Mouse (Mus musculus) hindbrain, embryonic 16.5 days (tissue): ENCODE measurements around the gene Pinlyp. TPM values are rescaled to one million over a fixed set of nuclear protein-coding genes. Genes with fewer than 3 reads are reported as not detected.

Experiments
- ATAC-seq: fragments of 200-750 bp; cut with Nextera tagmentation; 2 replicates; pipeline ENCODE4 v1.8.0; 2017; ENCODE audit warnings: moderate TSS enrichment, moderate library complexity
- H3K27ac ChIP-seq: fragments of 300-500 bp; sonication (generic); 2 replicates; pipeline ENCODE4 v1.5.1; 2014; ENCODE audit warnings: low read depth, mild to moderate bottlenecking, control low read depth, low read length, moderate library complexity
- H3K27me3 ChIP-seq: fragments of 300-500 bp; sonication (generic); replicated peaks from 2 replicates; pipeline ENCODE4 v1.6.1; 2014; ENCODE audit warnings: low read length; ENCODE audit not compliant: control insufficient read depth, insufficient read depth
- H3K36me3 ChIP-seq: fragments of 300-500 bp; sonication (generic); 2 replicates; pipeline ENCODE4 v1.6.1; 2014; ENCODE audit warnings: mild to moderate bottlenecking, low read length, moderate library complexity, mixed read lengths; ENCODE audit not compliant: control insufficient read depth, insufficient read depth
- H3K4me1 ChIP-seq: fragments of 300-500 bp; sonication (generic); 2 replicates; pipeline ENCODE4 v1.6.1; 2014; ENCODE audit warnings: low read depth, low read length; ENCODE audit not compliant: control insufficient read depth, insufficient read depth
- H3K4me2 ChIP-seq: fragments of 300-500 bp; sonication (generic); 2 replicates; pipeline ENCODE4 v1.6.1; 2014; ENCODE audit warnings: mild to moderate bottlenecking, low read length, control low read depth, moderate library complexity
- H3K4me3 ChIP-seq: fragments of 300-500 bp; sonication (generic); 2 replicates; pipeline ENCODE4 v1.5.1; 2014; ENCODE audit warnings: mild to moderate bottlenecking, low read length, control low read depth, moderate library complexity
- H3K9ac ChIP-seq: fragments of 300-500 bp; sonication (generic); 2 replicates; pipeline ENCODE4 v1.6.1; 2014; ENCODE audit warnings: low read depth, mild to moderate bottlenecking, control low read depth, low read length, moderate library complexity
- H3K9me3 ChIP-seq: fragments of 300-500 bp; sonication (generic); 2 replicates; pipeline ENCODE4 v1.6.1; 2014; ENCODE audit warnings: mild to moderate bottlenecking, low read length, moderate library complexity; ENCODE audit not compliant: control insufficient read depth
- WGBS: fragments of 180-500 bp; shearing (Covaris S2); extraction: QIAGEN DNeasy Blood & Tissue Kit; methylation state at CpG from one replicate; pipeline ENCODE4 v1.1.7; 2014; 5-methylcytosine and 5-hydroxymethylcytosine counted together
- polyA plus RNA-seq: library from polyadenylated mRNA; unstranded; fragments of >200 nt; fragmentation: Nextera tagmentation; extraction: Ambion mirVana; gene quantifications from 2 replicates; pipeline ENCODE4 v1.2.1, GENCODE M21; 2015

Gene Pinlyp
- not detected in 2 replicates for polyA plus RNA-seq

- Histone ChIP-seq H3K9ac (peak within 1 kb of the TSS; percentile 91), H3K4me1 (peaks cover 14% of the 10 kb centered on the region), H3K36me3 (peaks cover 3% of the 10 kb centered on the region; the same call in 1 of the 2 replicates), H3K4me2 (peak within 1 kb of the TSS; percentile 73), H3K27me3 (no peaks in the 10 kb centered on the region), H3K4me3 (peak within 1 kb of the TSS; percentile 85), H3K27ac (peak within 1 kb of the TSS; percentile 77), H3K9me3 (no peaks in the 10 kb centered on the region)
- 33% methylated on average over 13 of the region's 13 CpGs for WGBS
- 0 out of 2 replicates have a peak, but pooled peaks have one; percentile 31 for ATAC-seq
These were observed at the start of gene Pinlyp, which contains the start of gene Xrcc1 for GRCm38 (mm10) chr7:24546068-24546614. Pinlyp (minus strand) TSS chr7:24546118. Xrcc1 (plus strand) TSS chr7:24546289.

DNA sequence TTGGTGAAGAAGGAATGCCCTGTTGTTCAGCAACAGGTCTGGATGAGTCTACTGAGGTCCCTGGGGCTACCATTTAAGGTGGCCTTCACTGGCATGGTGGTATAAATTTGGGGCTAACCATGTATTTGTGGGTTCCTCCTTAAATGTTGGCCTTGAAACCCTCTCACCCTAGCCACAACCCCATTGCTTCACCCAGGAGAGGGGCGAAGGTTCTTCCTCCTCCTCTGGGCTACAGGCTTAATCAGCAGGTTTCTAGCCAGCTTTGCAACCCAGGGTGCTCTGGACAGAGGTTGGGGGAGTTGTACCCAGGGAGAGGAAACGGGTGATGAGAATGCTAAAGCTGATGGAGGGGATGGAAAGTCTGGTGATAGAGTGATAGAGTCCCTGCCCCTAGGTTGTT, 49.5 kb upstream of the Pinlyp start:
- Histone ChIP-seq H3K27ac (no peak overlapping the region), H3K9ac (no peak overlapping the region), H3K4me1 (peaks cover 13% of the 10 kb centered on the region), H3K9me3 (no peaks in the 10 kb centered on the region), H3K36me3 (no peaks in the 10 kb centered on the region), H3K4me2 (no peak overlapping the region), H3K27me3 (no peaks in the 10 kb centered on the region), H3K4me3 (no peak overlapping the region)
- ATAC-seq = no peak
- 86% methylated on average over 2 of the region's 2 CpGs for WGBS

DNA sequence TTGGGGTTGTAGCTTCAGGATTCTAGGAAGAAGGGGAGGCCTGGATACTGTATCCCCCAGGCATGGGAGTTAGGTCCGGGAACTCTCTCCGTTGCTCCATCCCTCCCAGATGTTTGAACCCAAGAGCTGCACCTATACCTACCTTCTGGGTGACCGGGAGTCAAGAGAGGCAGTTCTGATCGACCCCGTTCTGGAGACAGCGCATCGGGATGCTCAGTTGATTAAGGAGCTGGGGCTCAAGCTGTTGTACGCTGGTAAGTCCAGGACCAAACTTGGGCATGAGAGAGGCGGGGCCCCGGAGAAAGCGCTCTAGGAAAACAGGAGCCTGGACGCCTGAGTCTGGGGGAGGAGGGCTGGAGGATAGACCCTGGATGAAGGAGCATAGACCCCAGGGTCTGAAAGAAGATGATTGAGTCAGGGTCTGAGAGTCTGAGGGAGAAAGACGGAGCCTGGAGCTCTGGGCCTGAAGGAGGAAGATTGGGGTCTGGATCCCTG, 48.4 kb upstream of the Pinlyp start:
- ATAC-seq = peak; percentile 3; the same call in 1 of the 2 replicates
- no peaks in the 10 kb centered on the region for H3K27me3 ChIP-seq
- 8% methylated on average over 13 of the region's 13 CpGs for WGBS
- H3K27ac ChIP-seq = no peak overlapping the region
- no peaks in the 10 kb centered on the region for H3K9me3 ChIP-seq
- peaks cover 13% of the 10 kb centered on the region for H3K4me1 ChIP-seq
- peak overlapping the region; percentile 71 for H3K4me3 ChIP-seq
- peak overlapping the region; percentile 75 for H3K4me2 ChIP-seq
- peak overlapping the region; percentile 82 for H3K9ac ChIP-seq
- H3K36me3 ChIP-seq = no peaks in the 10 kb centered on the region

- WGBS = 3% methylated on average over 37 of the region's 39 CpGs
- ATAC-seq = peak; percentile 88
- H3K36me3 ChIP-seq = no peaks in the 10 kb centered on the region
These were observed 47.8 kb upstream of the Pinlyp start for GRCm38 (mm10) chr7:24593621-24594308.

DNA sequence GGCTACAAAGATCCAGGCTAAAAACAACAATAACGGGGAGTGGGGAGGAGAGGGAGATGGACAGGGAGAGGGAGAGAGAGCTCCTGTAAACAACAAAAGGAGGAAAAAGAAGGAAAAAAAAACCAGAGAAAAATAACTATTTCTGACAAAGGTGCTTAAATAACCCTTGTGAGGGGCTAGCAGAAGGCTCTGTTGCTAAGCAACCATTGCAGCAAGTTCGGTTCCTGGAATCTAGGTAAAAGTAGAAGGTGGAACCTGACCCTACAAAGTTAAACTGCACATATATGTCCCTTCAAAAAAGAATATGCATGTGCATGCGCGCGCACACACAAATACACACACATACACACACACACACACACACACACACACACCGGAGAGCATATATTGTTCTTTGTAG, 46.9 kb upstream of the Pinlyp start:
- 82% methylated on average over 6 of the region's 6 CpGs for WGBS
- H3K9ac ChIP-seq = no peak overlapping the region
- H3K36me3 ChIP-seq = no peaks in the 10 kb centered on the region
- peaks cover 13% of the 10 kb centered on the region for H3K4me1 ChIP-seq
- no peak overlapping the region for H3K4me2 ChIP-seq
- no peaks in the 10 kb centered on the region for H3K27me3 ChIP-seq
- no peak overlapping the region for H3K27ac ChIP-seq
- ATAC-seq = no peak
- no peak overlapping the region for H3K4me3 ChIP-seq
- H3K9me3 ChIP-seq = no peaks in the 10 kb centered on the region

More at GRCm38 (mm10) chr7:24593621-24594308, 47.8 kb upstream of the Pinlyp start:
- H3K4me3 ChIP-seq = peak overlapping the region; percentile 71
- peaks cover 13% of the 10 kb centered on the region for H3K4me1 ChIP-seq
- no peaks in the 10 kb centered on the region for H3K27me3 ChIP-seq
- no peaks in the 10 kb centered on the region for H3K9me3 ChIP-seq
- H3K27ac ChIP-seq = no peak overlapping the region
- peak overlapping the region; percentile 75 for H3K4me2 ChIP-seq
- H3K9ac ChIP-seq = peak overlapping the region; percentile 82

GRCm38 (mm10) chr7:24592163-24592562, 46.2 kb upstream of the Pinlyp start:
- no peaks in the 10 kb centered on the region for H3K9me3 ChIP-seq
- H3K27me3 ChIP-seq = no peaks in the 10 kb centered on the region
- WGBS = 51% methylated on average over 4 of the region's 4 CpGs
- H3K27ac ChIP-seq = no peak overlapping the region
- peaks cover 16% of the 10 kb centered on the region for H3K4me1 ChIP-seq
- ATAC-seq = no peak
- H3K4me2 ChIP-seq = no peak overlapping the region
- no peak overlapping the region for H3K9ac ChIP-seq
- H3K4me3 ChIP-seq = no peak overlapping the region
- H3K36me3 ChIP-seq = no peaks in the 10 kb centered on the region

DNA sequence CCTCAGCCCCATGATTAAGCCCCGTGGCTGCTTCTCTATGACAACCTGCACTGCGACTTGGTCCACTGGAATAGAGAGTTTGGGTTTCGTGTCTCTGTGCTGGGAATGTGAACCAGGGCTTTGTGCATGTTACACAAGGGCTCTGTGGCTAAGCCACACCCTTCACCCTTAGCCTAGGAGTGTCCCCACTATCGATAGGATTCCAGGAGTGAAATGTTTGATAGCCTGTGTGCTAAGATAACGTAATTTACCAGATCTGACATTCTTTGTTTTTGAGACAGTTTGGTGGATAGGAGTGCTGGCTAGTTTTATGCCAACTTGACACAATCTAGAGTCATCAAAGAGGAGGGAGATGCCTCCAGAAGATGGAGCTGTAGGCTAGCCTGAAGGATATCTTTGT, 45.8 kb upstream of the Pinlyp start:
- no peaks in the 10 kb centered on the region for H3K36me3 ChIP-seq
- no peak overlapping the region for H3K4me2 ChIP-seq
- H3K9ac ChIP-seq = no peak overlapping the region
- 68% methylated on average over 5 of the region's 5 CpGs for WGBS
- H3K9me3 ChIP-seq = no peaks in the 10 kb centered on the region
- no peak overlapping the region for H3K4me3 ChIP-seq
- no peak overlapping the region for H3K27ac ChIP-seq
- no peaks in the 10 kb centered on the region for H3K27me3 ChIP-seq
- peaks cover 16% of the 10 kb centered on the region for H3K4me1 ChIP-seq
- no peak for ATAC-seq

DNA sequence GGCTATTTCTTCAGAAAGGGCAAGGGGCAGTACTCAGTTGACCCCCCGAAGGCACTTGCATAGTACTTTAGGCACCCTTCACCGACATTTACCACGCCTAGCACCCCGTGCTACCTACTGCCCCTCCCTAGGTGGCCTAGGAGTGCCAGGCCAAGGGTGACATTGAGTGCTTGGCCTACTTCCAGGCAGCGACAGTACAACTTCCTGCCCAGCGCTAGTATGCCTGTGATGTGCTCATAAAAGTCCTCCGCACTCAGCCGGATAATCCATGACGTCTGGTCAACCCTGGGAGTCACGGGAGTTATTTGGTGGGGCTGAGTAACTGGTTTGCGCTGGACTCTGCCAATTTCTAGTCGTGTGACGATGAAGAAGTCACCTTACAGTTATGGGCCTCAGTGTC, 42.4 kb upstream of the Pinlyp start:
- Histone ChIP-seq H3K4me2 (no peak overlapping the region), H3K9ac (no peak overlapping the region), H3K27ac (no peak overlapping the region), H3K27me3 (peaks cover 8% of the 10 kb centered on the region), H3K4me3 (no peak overlapping the region), H3K9me3 (peaks cover 4% of the 10 kb centered on the region; the same call in 1 of the 2 replicates), H3K4me1 (peaks cover 13% of the 10 kb centered on the region), H3K36me3 (no peaks in the 10 kb centered on the region)
- WGBS = 84% methylated on average over 13 of the region's 13 CpGs
- no peak for ATAC-seq

DNA sequence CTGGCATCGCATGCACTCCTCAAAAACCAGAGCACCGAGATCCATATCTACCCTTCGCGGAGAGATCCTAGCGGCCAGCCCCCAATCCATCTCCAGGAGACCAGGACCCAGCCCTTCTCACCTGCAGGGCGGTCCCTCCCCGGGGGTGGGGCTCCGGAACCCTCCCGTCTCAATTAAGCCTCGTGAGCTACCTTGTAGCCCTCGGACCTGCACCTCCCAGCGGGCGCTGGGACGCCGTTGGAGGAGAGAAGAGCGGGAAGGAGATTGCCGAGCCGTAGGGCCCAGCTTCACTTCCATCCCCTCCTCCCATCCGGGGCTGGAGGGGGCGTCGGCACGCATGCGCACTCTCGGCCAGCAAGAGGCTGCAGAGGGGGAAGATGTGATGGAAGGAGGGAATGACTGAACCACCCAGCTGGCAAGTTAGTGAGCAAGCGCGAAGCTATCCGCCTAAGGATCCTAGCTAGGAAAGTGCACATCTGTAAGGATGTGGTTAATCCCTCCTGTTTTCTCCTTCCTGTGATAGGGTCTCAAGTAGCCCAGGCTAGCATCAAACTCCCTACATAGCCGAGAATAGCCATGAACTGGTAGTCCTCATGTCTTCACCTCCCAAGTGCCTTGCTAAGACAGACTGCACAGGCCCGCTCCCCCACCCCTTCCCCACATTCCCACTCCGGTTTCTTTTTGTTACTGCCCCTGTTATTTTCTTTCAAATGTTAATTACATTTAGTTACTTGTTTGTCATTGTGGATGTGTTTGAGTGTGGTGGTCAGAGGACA, 41.6 kb upstream of the Pinlyp start, which contains the start of the genes Ethe1 and Zfp575:
Ethe1 (plus strand) TSS at position 214 of the 776 bp plus-strand sequence.
Zfp575 (minus strand) TSS at position 312 of the 776 bp plus-strand sequence.
- Histone ChIP-seq H3K27ac (peak within 1 kb of the TSS; percentile 79), H3K27me3 (peaks cover 8% of the 10 kb centered on the region), H3K4me3 (peak within 1 kb of the TSS; percentile 63), H3K9ac (peak within 1 kb of the TSS; percentile 84), H3K36me3 (no peaks in the 10 kb centered on the region), H3K4me1 (peaks cover 8% of the 10 kb centered on the region), H3K9me3 (peaks cover 4% of the 10 kb centered on the region; the same call in 1 of the 2 replicates), H3K4me2 (peak within 1 kb of the TSS; percentile 74)
- ATAC-seq = peak; percentile 80
- 4% methylated on average over 30 of the region's 30 CpGs for WGBS
